Mouse (Mus musculus) midbrain, embryonic 12.5 days (tissue): Measurements from ENCODE around the gene Fancm. TPM values are rescaled to one million over a fixed set of nuclear protein-coding genes. Genes with fewer than 3 reads are reported as not detected.
"Not testable (repeated sequence)": the region's sequence is repeated elsewhere in the genome, so short reads cannot be mapped to it uniquely, and the experiment has no call there.

Source experiments
- ATAC-seq: fragments of 200-750 bp; cut with Nextera tagmentation; 2 replicates; pipeline ENCODE4 v1.8.0; 2017; ENCODE audit warnings: low read depth, moderate TSS enrichment, moderate library complexity; ENCODE audit not compliant: low FRiP score
- H3K27ac ChIP-seq: fragments of 300-500 bp; sonication (generic); replicated peaks from 2 replicates; pipeline ENCODE4 v1.5.1; 2016; ENCODE audit warnings: mild to moderate bottlenecking
- H3K27me3 ChIP-seq: fragments of 300-500 bp; sonication (generic); 2 replicates; pipeline ENCODE4 v1.6.1; 2016; ENCODE audit warnings: mild to moderate bottlenecking
- H3K36me3 ChIP-seq: fragments of 300-500 bp; sonication (generic); 2 replicates; pipeline ENCODE4 v1.6.1; 2016
- H3K4me1 ChIP-seq: fragments of 300-500 bp; sonication (generic); 2 replicates; pipeline ENCODE4 v1.6.1; 2016
- H3K4me2 ChIP-seq: fragments of 300-500 bp; sonication (generic); replicated peaks from 2 replicates; pipeline ENCODE4 v1.6.1; 2016; ENCODE audit warnings: mild to moderate bottlenecking, moderate library complexity
- H3K4me3 ChIP-seq: fragments of 300-500 bp; sonication (generic); 2 replicates; pipeline ENCODE4 v1.5.1; 2016; ENCODE audit warnings: mild to moderate bottlenecking
- H3K9ac ChIP-seq: fragments of 300-500 bp; sonication (generic); replicated peaks from 2 replicates; pipeline ENCODE4 v1.6.1; 2016; ENCODE audit warnings: mild to moderate bottlenecking, moderate library complexity
- H3K9me3 ChIP-seq: fragments of 300-500 bp; sonication (generic); 2 replicates; pipeline ENCODE4 v1.6.1; 2016; ENCODE audit warnings: mild to moderate bottlenecking
- WGBS: fragments of 180-500 bp; shearing (Covaris S2); methylation state at CpG from one replicate; pipeline ENCODE4 v1.1.7; 2016; 5-methylcytosine and 5-hydroxymethylcytosine counted together
- polyA plus RNA-seq: library from polyadenylated mRNA; unstranded; fragments of >200 nt; fragmentation: Nextera tagmentation; extraction: Ambion mirVana; gene quantifications from 2 replicates; pipeline ENCODE4 v1.2.1, GENCODE M21; 2016

Fancm gene
- polyA plus RNA-seq, 1 experiment from 2014 or later, result 14.3 TPM

GRCm38 (mm10) chr12:65072911-65073610, 2.3 kb upstream of the Fancm start:
- Histone ChIP-seq H3K36me3 (peaks cover 15% of the 10 kb centered on the region; the same call in 1 of the 2 replicates), H3K27me3 (no peaks in the 10 kb centered on the region), H3K4me2 (peak overlapping the region; percentile 86), H3K9me3 (no peaks in the 10 kb centered on the region), H3K9ac (peak overlapping the region; percentile 95), H3K4me1 (peaks cover 29% of the 10 kb centered on the region), H3K4me3 (peak overlapping the region; percentile 91), H3K27ac (peak overlapping the region; percentile 92)
- ATAC-seq, result peak; percentile 67
- 4% methylated on average over 21 of the region's 21 CpGs for WGBS

- H3K27me3 ChIP-seq, result no peaks in the 10 kb centered on the region
- peak within 1 kb of the TSS; percentile 86 for H3K4me2 ChIP-seq
- H3K4me1 ChIP-seq, result peaks cover 31% of the 10 kb centered on the region
- 0% methylated on average over 49 of the region's 49 CpGs for WGBS
- H3K36me3 ChIP-seq, result peaks cover 14% of the 10 kb centered on the region; the same call in 1 of the 2 replicates
- H3K4me3 ChIP-seq, result peak within 1 kb of the TSS; percentile 91
- H3K27ac ChIP-seq, result peak within 1 kb of the TSS; percentile 92
- peak; percentile 99 for ATAC-seq
- H3K9ac ChIP-seq, result peak within 1 kb of the TSS; percentile 95
- H3K9me3 ChIP-seq, result no peaks in the 10 kb centered on the region
These were observed 1.7 kb upstream of the Fancm start, which contains the start of gene Fkbp3 for GRCm38 (mm10) chr12:65073611-65074178. Gene Fkbp3, minus strand, starts transcription at chr12:65074007.

- Histone ChIP-seq H3K9me3 (no peaks in the 10 kb centered on the region), H3K27ac (peak overlapping the region; percentile 92), H3K4me2 (peak overlapping the region; percentile 86), H3K36me3 (0 out of 2 replicates have a peak, but pooled peaks cover 9% of the 10 kb centered on the region), H3K4me1 (peaks cover 31% of the 10 kb centered on the region), H3K27me3 (no peaks in the 10 kb centered on the region), H3K9ac (peak overlapping the region; percentile 76; the same call in 1 of the 2 replicates), H3K4me3 (peak overlapping the region; percentile 91)
- no peak for ATAC-seq
- 43% methylated on average over 7 of the region's 7 CpGs for WGBS
These were observed 752 bp upstream of the Fancm start for GRCm38 (mm10) chr12:65074651-65075050.

GRCm38 (mm10) chr12:65075733-65076310, 419 bp downstream of the Fancm start:
- under 1% methylated on average over 40 of the region's 41 CpGs for WGBS
- peaks cover 31% of the 10 kb centered on the region for H3K4me1 ChIP-seq
- peak overlapping the region; percentile 76 for H3K9ac ChIP-seq

GRCm38 (mm10) chr12:65076906-65077305, 1.5 kb downstream of the Fancm start:
- no peak for ATAC-seq
- peak overlapping the region; percentile 86 for H3K4me2 ChIP-seq
- H3K9me3 ChIP-seq, result no peaks in the 10 kb centered on the region

More at GRCm38 (mm10) chr12:65075733-65076310, 419 bp downstream of the Fancm start:
- Histone ChIP-seq H3K9me3 (no peaks in the 10 kb centered on the region), H3K27me3 (no peaks in the 10 kb centered on the region), H3K36me3 (0 out of 2 replicates have a peak, but pooled peaks cover 16% of the 10 kb centered on the region), H3K4me3 (peak overlapping the region; percentile 91), H3K4me2 (peak overlapping the region; percentile 86), H3K27ac (peak overlapping the region; percentile 90)
- peak; percentile 2; the same call in 1 of the 2 replicates for ATAC-seq

GRCm38 (mm10) chr12:65108746-65109145, 33.3 kb downstream of the Fancm start:
- Histone ChIP-seq H3K27ac (no peak overlapping the region), H3K4me2 (no peak overlapping the region), H3K9me3 (no peaks in the 10 kb centered on the region), H3K4me1 (no peaks in the 10 kb centered on the region), H3K36me3 (peaks cover 50% of the 10 kb centered on the region), H3K4me3 (no peak overlapping the region), H3K9ac (no peak overlapping the region), H3K27me3 (no peaks in the 10 kb centered on the region)
- 71% methylated on average over 1 of the region's 1 CpGs for WGBS
- no peak for ATAC-seq

More at GRCm38 (mm10) chr12:65076906-65077305, 1.5 kb downstream of the Fancm start:
- Histone ChIP-seq H3K27me3 (no peaks in the 10 kb centered on the region), H3K27ac (no peak overlapping the region), H3K36me3 (0 out of 2 replicates have a peak, but pooled peaks cover 16% of the 10 kb centered on the region), H3K4me1 (peaks cover 31% of the 10 kb centered on the region), H3K4me3 (peak overlapping the region; percentile 91), H3K9ac (peak overlapping the region; percentile 76)
- 82% methylated on average over 9 of the region's 9 CpGs for WGBS

- peaks cover 42% of the 10 kb centered on the region for H3K36me3 ChIP-seq
- WGBS, result 94% methylated on average over 3 of the region's 3 CpGs
These were observed 36.1 kb downstream of the Fancm start for GRCm38 (mm10) chr12:65111503-65111902.

GRCm38 (mm10) chr12:65112811-65113210, 37.4 kb downstream of the Fancm start:
- WGBS, result 93% methylated on average over 1 of the region's 1 CpGs
- ATAC-seq, result no peak
- Histone ChIP-seq H3K4me3 (no peak overlapping the region), H3K27ac (no peak overlapping the region), H3K4me2 (no peak overlapping the region), H3K9me3 (no peaks in the 10 kb centered on the region), H3K9ac (no peak overlapping the region), H3K27me3 (no peaks in the 10 kb centered on the region), H3K4me1 (no peaks in the 10 kb centered on the region), H3K36me3 (peaks cover 40% of the 10 kb centered on the region)

More at GRCm38 (mm10) chr12:65111503-65111902, 36.1 kb downstream of the Fancm start:
- Histone ChIP-seq H3K4me1 (no peaks in the 10 kb centered on the region), H3K27me3 (no peaks in the 10 kb centered on the region), H3K4me2 (no peak overlapping the region), H3K4me3 (no peak overlapping the region), H3K9ac (no peak overlapping the region), H3K27ac (no peak overlapping the region), H3K9me3 (no peaks in the 10 kb centered on the region)
- ATAC-seq, result no peak

- H3K27me3 ChIP-seq, result no peaks in the 10 kb centered on the region
- no peaks in the 10 kb centered on the region for H3K9me3 ChIP-seq
- H3K4me2 ChIP-seq, result no peak overlapping the region
- no peak for ATAC-seq
- no peak overlapping the region for H3K27ac ChIP-seq
- H3K9ac ChIP-seq, result no peak overlapping the region
- peaks cover 42% of the 10 kb centered on the region for H3K36me3 ChIP-seq
- no peak overlapping the region for H3K4me3 ChIP-seq
- H3K4me1 ChIP-seq, result no peaks in the 10 kb centered on the region
- 88% methylated on average over 4 of the region's 4 CpGs for WGBS
These were observed 38.5 kb downstream of the Fancm start for GRCm38 (mm10) chr12:65113925-65114324.

- WGBS, result 91% methylated on average over 3 of the region's 3 CpGs
These were observed 39.6 kb downstream of the Fancm start for GRCm38 (mm10) chr12:65114978-65115377.

GRCm38 (mm10) chr12:65118968-65119367, 43.6 kb downstream of the Fancm start:
- H3K36me3 ChIP-seq, result peaks cover 61% of the 10 kb centered on the region
- no peaks in the 10 kb centered on the region for H3K27me3 ChIP-seq
- no peaks in the 10 kb centered on the region for H3K9me3 ChIP-seq
- no peaks in the 10 kb centered on the region for H3K4me1 ChIP-seq
- H3K4me3 ChIP-seq, result no peak overlapping the region
- H3K9ac ChIP-seq, result no peak overlapping the region
- no peak overlapping the region for H3K27ac ChIP-seq
- 87% methylated on average over 7 of the region's 7 CpGs for WGBS
- no peak overlapping the region for H3K4me2 ChIP-seq
- ATAC-seq, result no peak

More at GRCm38 (mm10) chr12:65114978-65115377, 39.6 kb downstream of the Fancm start:
- H3K4me2 ChIP-seq, ATAC-seq, H3K9ac ChIP-seq, H3K4me3 ChIP-seq, H3K27ac ChIP-seq, H3K4me1 ChIP-seq, H3K9me3 ChIP-seq, H3K27me3 ChIP-seq: not testable (repeated sequence)
- peaks cover 42% of the 10 kb centered on the region for H3K36me3 ChIP-seq

- WGBS, result 88% methylated on average over 5 of the region's 5 CpGs
- Histone ChIP-seq H3K27ac (no peak overlapping the region), H3K9me3 (no peaks in the 10 kb centered on the region), H3K4me3 (no peak overlapping the region), H3K9ac (no peak overlapping the region), H3K4me1 (no peaks in the 10 kb centered on the region), H3K36me3 (peaks cover 62% of the 10 kb centered on the region), H3K4me2 (no peak overlapping the region), H3K27me3 (no peaks in the 10 kb centered on the region)
- no peak for ATAC-seq
These were observed 44.0 kb downstream of the Fancm start for GRCm38 (mm10) chr12:65119451-65119850.
